Mouse (Mus musculus) midbrain, embryonic 10.5 days (tissue): ENCODE data around the gene Gcnt3. TPM values are rescaled to one million over a fixed set of nuclear protein-coding genes. Genes with fewer than 3 reads are reported as not detected.

ENCODE experiments used
- DNase-seq: peaks from one replicate; pipeline ENCODE4 v3.0.0-alpha.2; 2017; ENCODE audit warnings: low spot score
- H3K27ac ChIP-seq: fragments of 300-500 bp; sonication (generic); replicated peaks from 2 replicates; pipeline ENCODE4 v1.5.1; 2016; ENCODE audit warnings: mild to moderate bottlenecking
- H3K27me3 ChIP-seq: fragments of 300-500 bp; sonication (generic); 2 replicates; pipeline ENCODE4 v1.6.1; 2016; ENCODE audit warnings: low read depth, mild to moderate bottlenecking; ENCODE audit not compliant: poor library complexity, severe bottlenecking
- H3K36me3 ChIP-seq: fragments of 300-500 bp; sonication (generic); 2 replicates; pipeline ENCODE4 v1.6.1; 2016; ENCODE audit warnings: mild to moderate bottlenecking, moderate library complexity
- H3K4me1 ChIP-seq: fragments of 300-500 bp; sonication (generic); 2 replicates; pipeline ENCODE4 v1.6.1; 2016
- H3K4me3 ChIP-seq: fragments of 300-500 bp; sonication (generic); 2 replicates; pipeline ENCODE4 v1.5.1; 2016; ENCODE audit warnings: mild to moderate bottlenecking, moderate library complexity
- H3K9me3 ChIP-seq: fragments of 300-500 bp; sonication (generic); replicated peaks from 2 replicates; pipeline ENCODE4 v1.6.1; 2016; ENCODE audit warnings: mild to moderate bottlenecking
- WGBS: fragments of 180-500 bp; shearing (Covaris S2); methylation state at CpG from one replicate; pipeline ENCODE4 v1.1.7; 2016; 5-methylcytosine and 5-hydroxymethylcytosine counted together
- polyA plus RNA-seq: library from polyadenylated mRNA; unstranded; fragments of >200 nt; fragmentation: Nextera tagmentation; extraction: Ambion mirVana; gene quantifications from 2 replicates; pipeline ENCODE4 v1.2.1, GENCODE M21; 2016

Gene Gcnt3
- polyA plus RNA-seq, 1 experiment from 2014 or later = not detected

DNA sequence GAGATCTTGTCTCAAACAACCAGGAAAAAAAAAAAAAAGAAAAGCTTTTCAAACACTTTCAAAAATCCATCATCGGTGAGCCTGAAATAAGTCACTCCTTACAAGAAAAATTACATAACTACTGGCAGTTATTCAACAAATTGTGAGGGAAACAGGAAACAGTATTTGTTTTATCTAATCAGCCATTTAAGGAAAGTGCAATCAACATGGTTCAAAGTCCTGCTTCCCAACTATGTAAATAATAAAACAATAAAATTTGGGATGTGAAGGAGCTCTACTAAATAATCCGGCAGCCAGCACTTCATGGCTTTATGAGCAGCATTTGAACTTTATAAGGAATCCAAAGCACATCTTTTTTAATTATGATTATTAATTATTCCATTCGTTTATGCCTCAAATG lies 24.1 kb upstream of the Gcnt3 start:
- no peaks in the 10 kb centered on the region for H3K9me3 ChIP-seq
- no peak for DNase-seq
- H3K4me3 ChIP-seq = no peak overlapping the region
- H3K27ac ChIP-seq = no peak overlapping the region
- no peaks in the 10 kb centered on the region for H3K4me1 ChIP-seq
- WGBS = 86% methylated on average over 3 of the region's 3 CpGs
- no peaks in the 10 kb centered on the region for H3K27me3 ChIP-seq
- H3K36me3 ChIP-seq = no peaks in the 10 kb centered on the region

- Histone ChIP-seq H3K27ac (no peak overlapping the region), H3K27me3 (no peaks in the 10 kb centered on the region), H3K9me3 (no peaks in the 10 kb centered on the region), H3K36me3 (no peaks in the 10 kb centered on the region), H3K4me1 (peaks cover 22% of the 10 kb centered on the region), H3K4me3 (no peak overlapping the region)
- DNase-seq = no peak
- 60% methylated on average over 3 of the region's 3 CpGs for WGBS
These were observed 15.5 kb upstream of the Gcnt3 start for GRCm38 (mm10) chr9:70053411-70053810.

- 75% methylated on average over 3 of the region's 3 CpGs for WGBS
- DNase-seq = no peak
- no peaks in the 10 kb centered on the region for H3K27me3 ChIP-seq
- H3K4me1 ChIP-seq = peaks cover 25% of the 10 kb centered on the region
- no peak overlapping the region for H3K27ac ChIP-seq
- H3K36me3 ChIP-seq = no peaks in the 10 kb centered on the region
- no peak overlapping the region for H3K4me3 ChIP-seq
- no peaks in the 10 kb centered on the region for H3K9me3 ChIP-seq
These were observed 14.8 kb upstream of the Gcnt3 start for GRCm38 (mm10) chr9:70052730-70053129.

GRCm38 (mm10) chr9:70049839-70050238 lies 12.0 kb upstream of the Gcnt3 start:
- peaks cover 25% of the 10 kb centered on the region for H3K4me1 ChIP-seq
- peak overlapping the region; percentile 61 for H3K27ac ChIP-seq
- H3K9me3 ChIP-seq = no peaks in the 10 kb centered on the region
- no peaks in the 10 kb centered on the region for H3K27me3 ChIP-seq
- H3K36me3 ChIP-seq = no peaks in the 10 kb centered on the region
- no peak for DNase-seq
- no peak overlapping the region for H3K4me3 ChIP-seq
- 48% methylated on average over 8 of the region's 8 CpGs for WGBS

DNA sequence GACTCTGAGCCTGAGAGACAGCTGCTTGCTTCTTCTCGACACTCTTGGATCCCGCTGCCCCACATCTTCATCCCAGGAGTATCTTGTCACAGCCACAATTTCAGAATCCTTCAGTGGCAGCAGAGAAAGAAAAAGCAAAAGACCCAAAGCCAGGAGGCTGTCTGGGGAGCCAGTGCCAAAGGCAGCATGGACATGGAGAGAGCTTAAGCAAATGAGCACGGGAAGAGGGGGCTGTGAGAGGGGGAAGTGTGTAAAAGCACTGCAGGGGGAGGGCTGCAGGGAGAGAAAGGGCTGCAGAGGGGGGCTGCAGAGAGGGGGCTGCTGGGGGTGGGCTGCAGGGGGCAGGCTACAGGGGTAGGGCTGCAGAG lies 11.5 kb upstream of the Gcnt3 start:
- H3K27ac ChIP-seq = peak overlapping the region; percentile 61
- peak; percentile 37 for DNase-seq

DNA sequence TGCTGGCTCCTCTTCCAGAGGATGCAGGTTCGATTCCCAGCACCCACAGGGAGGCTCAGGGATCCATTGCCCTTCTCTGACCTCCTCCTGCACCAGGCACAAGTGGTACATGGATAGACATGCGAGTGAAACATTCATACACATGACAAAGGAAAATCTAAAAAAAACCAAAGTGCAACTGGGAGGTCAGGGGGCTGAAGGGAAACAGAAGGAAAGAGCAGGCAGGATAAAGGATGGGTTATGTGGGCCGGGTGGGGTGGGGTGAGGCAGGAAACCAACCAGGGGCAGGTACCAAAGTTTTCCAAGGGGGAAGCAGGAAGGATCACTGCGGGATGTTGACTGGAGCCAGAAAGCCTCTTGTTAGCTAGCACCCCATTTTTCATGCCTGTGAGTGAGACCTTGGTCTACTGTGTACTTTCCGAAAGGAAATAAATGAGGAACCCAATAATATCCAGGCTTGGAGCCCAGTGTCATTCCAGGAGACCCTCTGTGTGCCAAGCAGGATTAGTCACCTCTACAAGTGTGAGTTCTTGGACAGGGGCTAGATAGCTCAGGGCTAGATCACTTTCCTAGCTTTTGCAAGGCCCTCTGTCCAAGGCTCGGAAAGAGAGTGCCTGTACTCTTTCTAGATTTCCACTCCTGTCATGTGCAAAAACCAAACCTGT lies 11.0 kb upstream of the Gcnt3 start:
- Histone ChIP-seq H3K4me3 (no peak overlapping the region), H3K4me1 (peaks cover 25% of the 10 kb centered on the region), H3K9me3 (no peaks in the 10 kb centered on the region), H3K27ac (peak overlapping the region; percentile 61), H3K27me3 (no peaks in the 10 kb centered on the region), H3K36me3 (no peaks in the 10 kb centered on the region)
- 65% methylated on average over 6 of the region's 6 CpGs for WGBS
- DNase-seq = no peak

More for the DNA sequence above, 11.5 kb upstream of the Gcnt3 start:
- peaks cover 25% of the 10 kb centered on the region for H3K4me1 ChIP-seq
- 24% methylated on average over 3 of the region's 3 CpGs for WGBS
- H3K4me3 ChIP-seq = no peak overlapping the region
- H3K9me3 ChIP-seq = no peaks in the 10 kb centered on the region
- no peaks in the 10 kb centered on the region for H3K27me3 ChIP-seq
- H3K36me3 ChIP-seq = no peaks in the 10 kb centered on the region

- Histone ChIP-seq H3K36me3 (no peaks in the 10 kb centered on the region), H3K9me3 (no peaks in the 10 kb centered on the region), H3K4me1 (peaks cover 25% of the 10 kb centered on the region), H3K27me3 (no peaks in the 10 kb centered on the region), H3K27ac (0 out of 2 replicates have a peak overlapping the region, but pooled peaks have one; percentile 61), H3K4me3 (no peak overlapping the region)
- DNase-seq = no peak
- WGBS = 67% methylated on average over 5 of the region's 5 CpGs
These were observed 10.4 kb upstream of the Gcnt3 start for GRCm38 (mm10) chr9:70048280-70048679.

- Histone ChIP-seq H3K4me1 (peaks cover 25% of the 10 kb centered on the region), H3K4me3 (no peak overlapping the region), H3K36me3 (no peaks in the 10 kb centered on the region), H3K27me3 (no peaks in the 10 kb centered on the region), H3K27ac (no peak overlapping the region), H3K9me3 (no peaks in the 10 kb centered on the region)
- WGBS = 81% methylated on average over 3 of the region's 3 CpGs
- no peak for DNase-seq
These were observed 10.0 kb upstream of the Gcnt3 start for GRCm38 (mm10) chr9:70047839-70048238.

DNA sequence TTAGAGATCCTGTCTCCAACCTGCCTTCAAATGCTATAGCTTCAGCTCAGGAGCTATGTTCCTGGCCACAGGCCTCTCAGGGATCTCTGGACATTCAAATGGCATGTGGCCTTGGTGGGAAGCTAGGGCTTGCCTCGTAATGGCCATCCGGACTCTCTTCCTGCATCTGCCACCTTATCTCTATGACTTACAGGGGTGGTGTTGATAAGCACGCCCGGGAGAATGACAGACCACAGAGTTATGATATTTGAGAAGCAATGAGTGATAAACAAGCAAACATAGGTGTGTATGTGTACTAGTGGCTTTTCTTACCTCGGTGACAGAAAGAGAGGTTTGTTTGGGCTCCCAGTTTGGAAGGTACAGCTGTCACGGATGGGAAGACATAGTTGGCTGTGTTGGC lies 8.4 kb upstream of the Gcnt3 start:
- Histone ChIP-seq H3K9me3 (no peaks in the 10 kb centered on the region), H3K36me3 (no peaks in the 10 kb centered on the region), H3K4me1 (peaks cover 25% of the 10 kb centered on the region), H3K27ac (no peak overlapping the region), H3K4me3 (no peak overlapping the region), H3K27me3 (no peaks in the 10 kb centered on the region)
- no peak for DNase-seq
- 88% methylated on average over 6 of the region's 6 CpGs for WGBS

GRCm38 (mm10) chr9:70044865-70045264 lies 7.0 kb upstream of the Gcnt3 start:
- Histone ChIP-seq H3K27me3 (no peaks in the 10 kb centered on the region), H3K4me3 (no peak overlapping the region), H3K36me3 (no peaks in the 10 kb centered on the region), H3K4me1 (peaks cover 18% of the 10 kb centered on the region), H3K27ac (no peak overlapping the region), H3K9me3 (no peaks in the 10 kb centered on the region)
- DNase-seq = no peak
- 79% methylated on average over 2 of the region's 2 CpGs for WGBS

GRCm38 (mm10) chr9:70042935-70043334 lies 5.0 kb upstream of the Gcnt3 start:
- 83% methylated on average over 1 of the region's 1 CpGs for WGBS
- no peaks in the 10 kb centered on the region for H3K36me3 ChIP-seq
- H3K27ac ChIP-seq = no peak overlapping the region
- H3K4me1 ChIP-seq = no peaks in the 10 kb centered on the region
- H3K27me3 ChIP-seq = no peaks in the 10 kb centered on the region
- no peak overlapping the region for H3K4me3 ChIP-seq
- DNase-seq = no peak
- H3K9me3 ChIP-seq = no peaks in the 10 kb centered on the region

DNA sequence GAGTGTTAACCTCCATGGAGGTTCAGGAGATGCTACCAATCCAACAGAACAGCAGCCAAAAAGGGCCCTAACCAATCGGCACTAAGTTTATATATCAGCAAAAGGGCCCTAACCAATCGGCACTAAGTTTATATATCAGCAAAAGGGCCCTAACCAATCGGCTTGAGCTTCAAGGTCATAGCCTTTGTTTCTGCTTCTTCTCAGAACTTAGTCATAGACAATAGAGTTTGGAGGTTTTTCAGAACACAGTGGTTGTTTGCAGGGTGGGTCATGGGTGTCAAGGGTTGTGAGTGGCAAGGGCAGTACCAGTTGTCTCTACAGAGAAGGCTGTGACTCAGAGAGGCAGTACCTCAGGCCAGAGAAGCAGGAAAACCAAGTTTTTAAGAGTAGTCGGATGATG lies 4.2 kb upstream of the Gcnt3 start:
- no peaks in the 10 kb centered on the region for H3K4me1 ChIP-seq
- H3K27me3 ChIP-seq = no peaks in the 10 kb centered on the region
- no peaks in the 10 kb centered on the region for H3K36me3 ChIP-seq
- no peak overlapping the region for H3K27ac ChIP-seq
- DNase-seq = no peak
- H3K4me3 ChIP-seq = no peak overlapping the region
- H3K9me3 ChIP-seq = no peaks in the 10 kb centered on the region
- 93% methylated on average over 4 of the region's 4 CpGs for WGBS

- H3K27ac ChIP-seq = no peak overlapping the region
These were observed 2.7 kb upstream of the Gcnt3 start for GRCm38 (mm10) chr9:70040570-70040969.

More at GRCm38 (mm10) chr9:70040570-70040969, 2.7 kb upstream of the Gcnt3 start:
- no peaks in the 10 kb centered on the region for H3K4me1 ChIP-seq
- no peaks in the 10 kb centered on the region for H3K36me3 ChIP-seq
- H3K27me3 ChIP-seq = no peaks in the 10 kb centered on the region
- no peak for DNase-seq
- no peaks in the 10 kb centered on the region for H3K9me3 ChIP-seq
- WGBS = 86% methylated on average over 11 of the region's 11 CpGs
- no peak overlapping the region for H3K4me3 ChIP-seq
